Mouse (Mus musculus): ENCODE data around the gene 2010111I01Rik.

DNA sequence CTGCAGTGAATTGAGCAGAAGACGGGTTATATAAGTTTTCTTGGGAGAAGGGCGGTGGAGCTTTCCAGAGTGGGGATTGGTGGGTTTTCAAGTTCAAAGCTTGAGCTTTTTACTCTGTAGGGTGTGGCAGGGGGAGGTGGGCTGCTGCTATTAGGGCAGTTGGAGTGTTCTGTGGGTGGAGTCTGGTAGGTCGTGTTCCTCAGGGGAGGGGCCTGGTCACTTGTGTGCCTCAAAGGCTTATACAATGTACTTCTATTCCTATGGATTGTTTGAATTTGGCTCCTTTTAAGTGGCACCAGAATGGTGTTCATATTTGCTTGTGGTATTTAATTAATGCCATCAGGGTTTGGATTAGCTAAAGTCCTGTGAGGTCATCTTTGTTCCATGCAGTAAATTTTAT lies 12.6 kb upstream of the 2010111I01Rik start:
- TF ChIP-seq CTCF (IDR thresholded peaks at IDR 0.05; ENCODE audit: low read depth) (no peak), EP300 (optimal IDR thresholded peaks at IDR 0.05) (no peak)

Measured in stomach, postnatal 0 days (tissue).